Mouse (Mus musculus) brain, adult 2 months (tissue): ENCODE data around the gene Tlr5.
A peak's percentile ranks its signal among the peaks of the same experiment; 100 is the strongest.

ENCODE experiments used
- DNase-seq: peaks from one replicate; pipeline ENCODE4 v3.0.0; 2011; ENCODE audit warnings: low read depth, low spot score

Tlr5 gene

GRCm38 (mm10) chr1:182954287-182955046 lies at the start of gene Tlr5:
Tlr5 (plus strand) TSS chr1:182954788.
- DNase-seq: no peak

- no peak for DNase-seq
Observed at GRCm38 (mm10) chr1:182905669-182906068, 48.9 kb upstream of the Tlr5 start.

- DNase-seq: peak; percentile 97
Observed at GRCm38 (mm10) chr1:182908050-182909036, 46.2 kb upstream of the Tlr5 start.

- no peak for DNase-seq
Observed at GRCm38 (mm10) chr1:182909066-182909465, 45.5 kb upstream of the Tlr5 start.

- DNase-seq: peak; percentile 22
Observed at GRCm38 (mm10) chr1:182909596-182909995, 45.0 kb upstream of the Tlr5 start.

GRCm38 (mm10) chr1:182912591-182912990 lies 42.0 kb upstream of the Tlr5 start:
- no peak for DNase-seq

- no peak for DNase-seq
Observed at GRCm38 (mm10) chr1:182914121-182914908, 40.3 kb upstream of the Tlr5 start.

- DNase-seq: no peak
Observed at GRCm38 (mm10) chr1:182916166-182916565, 38.4 kb upstream of the Tlr5 start.

GRCm38 (mm10) chr1:182918718-182919346 lies 35.8 kb upstream of the Tlr5 start:
- peak; percentile 31 for DNase-seq

- DNase-seq: peak; percentile 39
Observed at GRCm38 (mm10) chr1:182922824-182923223, 31.8 kb upstream of the Tlr5 start.

- DNase-seq: no peak
Observed at GRCm38 (mm10) chr1:182926465-182926864, 28.1 kb upstream of the Tlr5 start.

- peak; percentile 37 for DNase-seq
Observed at GRCm38 (mm10) chr1:182927878-182928851, 26.4 kb upstream of the Tlr5 start.

GRCm38 (mm10) chr1:182935469-182935868 lies 19.1 kb upstream of the Tlr5 start:
- no peak for DNase-seq

- DNase-seq: no peak
Observed at GRCm38 (mm10) chr1:182937486-182938120, 17.0 kb upstream of the Tlr5 start.

- no peak for DNase-seq
Observed at GRCm38 (mm10) chr1:182941921-182942320, 12.7 kb upstream of the Tlr5 start.

- no peak for DNase-seq
Observed at GRCm38 (mm10) chr1:182943911-182944310, 10.7 kb upstream of the Tlr5 start.

GRCm38 (mm10) chr1:182944638-182945037 lies 9.9 kb upstream of the Tlr5 start:
- no peak for DNase-seq

- no peak for DNase-seq
Observed at GRCm38 (mm10) chr1:182945561-182945960, 9.0 kb upstream of the Tlr5 start.

- DNase-seq: peak; percentile 93
Observed at GRCm38 (mm10) chr1:182951298-182951697, 3.3 kb upstream of the Tlr5 start.
